Mouse (Mus musculus) heart, embryonic 15.5 days (tissue): Measurements from ENCODE around the gene Setmar. TPM values are rescaled to one million over a fixed set of nuclear protein-coding genes. Genes with fewer than 3 reads are reported as not detected.
A peak's percentile ranks its signal among the peaks of the same experiment; 100 is the strongest.

Experiments
- ATAC-seq: fragments of 200-750 bp; cut with Nextera tagmentation; replicated peaks from 2 replicates; pipeline ENCODE4 v1.8.0; 2017; ENCODE audit warnings: low read depth, moderate TSS enrichment; ENCODE audit not compliant: insufficient number of reproducible peaks, insufficient read depth, low FRiP score
- H3K27ac ChIP-seq: fragments of 300-500 bp; sonication (generic); 2 replicates; pipeline ENCODE4 v1.5.1; 2015; ENCODE audit warnings: mild to moderate bottlenecking, inconsistent platforms
- H3K27me3 ChIP-seq: fragments of 300-500 bp; sonication (generic); 2 replicates; pipeline ENCODE4 v1.6.1; 2015; ENCODE audit warnings: inconsistent platforms
- H3K36me3 ChIP-seq: fragments of 300-500 bp; sonication (generic); 2 replicates; pipeline ENCODE4 v1.6.1; 2015; ENCODE audit warnings: mild to moderate bottlenecking, inconsistent platforms
- H3K4me1 ChIP-seq: fragments of 300-500 bp; sonication (generic); replicated peaks from 2 replicates; pipeline ENCODE4 v1.6.1; 2015; ENCODE audit warnings: inconsistent platforms
- H3K4me2 ChIP-seq: fragments of 300-500 bp; sonication (generic); 2 replicates; pipeline ENCODE4 v1.6.1; 2015; ENCODE audit warnings: inconsistent platforms, mild to moderate bottlenecking, moderate library complexity
- H3K4me3 ChIP-seq: fragments of 300-500 bp; sonication (generic); 2 replicates; pipeline ENCODE4 v1.5.1; 2015; ENCODE audit warnings: mild to moderate bottlenecking, inconsistent platforms
- H3K9ac ChIP-seq: fragments of 300-500 bp; sonication (generic); 2 replicates; pipeline ENCODE4 v1.6.1; 2015; ENCODE audit warnings: mild to moderate bottlenecking, inconsistent platforms
- H3K9me3 ChIP-seq: fragments of 300-500 bp; sonication (generic); replicated peaks from 2 replicates; pipeline ENCODE4 v1.6.1; 2016; ENCODE audit warnings: inconsistent platforms
- WGBS: fragments of 180-500 bp; shearing (Covaris S2); methylation state at CpG from one replicate; pipeline ENCODE4 v1.1.7; 2015; ENCODE audit warnings: mixed read lengths; 5-methylcytosine and 5-hydroxymethylcytosine counted together
- polyA plus RNA-seq: library from polyadenylated mRNA; unstranded; fragments of >200 nt; fragmentation: Nextera tagmentation; extraction: Ambion mirVana; gene quantifications from 2 replicates; pipeline ENCODE4 v1.2.1, GENCODE M21; 2015

Setmar gene
- polyA plus RNA-seq, 1 experiment from 2014 or later, result 4.8 TPM

GRCm38 (mm10) chr6:108075857-108076256, 11.0 kb downstream of the Setmar start:
- H3K36me3 ChIP-seq, result peaks cover 12% of the 10 kb centered on the region; the same call in 1 of the 2 replicates
- no peak overlapping the region for H3K9ac ChIP-seq
- no peak overlapping the region for H3K4me3 ChIP-seq
- H3K9me3 ChIP-seq, result no peaks in the 10 kb centered on the region
- no peak overlapping the region for H3K4me2 ChIP-seq
- no peaks in the 10 kb centered on the region for H3K4me1 ChIP-seq
- WGBS, result 91% methylated on average over 7 of the region's 7 CpGs
- no peak for ATAC-seq
- H3K27me3 ChIP-seq, result no peaks in the 10 kb centered on the region
- no peak overlapping the region for H3K27ac ChIP-seq

GRCm38 (mm10) chr6:108091296-108091695, 26.5 kb downstream of the Setmar start:
- WGBS, result 59% methylated on average over 1 of the region's 1 CpGs

GRCm38 (mm10) chr6:108092646-108093045, 27.8 kb downstream of the Setmar start:
- Histone ChIP-seq H3K9ac (no peak overlapping the region), H3K4me3 (no peak overlapping the region), H3K4me1 (no peaks in the 10 kb centered on the region), H3K36me3 (no peaks in the 10 kb centered on the region), H3K27ac (no peak overlapping the region), H3K4me2 (no peak overlapping the region), H3K9me3 (no peaks in the 10 kb centered on the region), H3K27me3 (no peaks in the 10 kb centered on the region)
- no peak for ATAC-seq
- WGBS, result 77% methylated on average over 3 of the region's 3 CpGs

More at GRCm38 (mm10) chr6:108091296-108091695, 26.5 kb downstream of the Setmar start:
- no peak for ATAC-seq
- Histone ChIP-seq H3K27me3 (no peaks in the 10 kb centered on the region), H3K27ac (no peak overlapping the region), H3K4me3 (no peak overlapping the region), H3K4me2 (no peak overlapping the region), H3K4me1 (no peaks in the 10 kb centered on the region), H3K9ac (no peak overlapping the region), H3K36me3 (no peaks in the 10 kb centered on the region), H3K9me3 (no peaks in the 10 kb centered on the region)

- no peaks in the 10 kb centered on the region for H3K9me3 ChIP-seq
- no peaks in the 10 kb centered on the region for H3K36me3 ChIP-seq
- ATAC-seq, result no peak
- no peak overlapping the region for H3K4me2 ChIP-seq
- 0 out of 2 replicates have a peak, but pooled peaks cover under 1% of the 10 kb centered on the region for H3K4me1 ChIP-seq
- H3K9ac ChIP-seq, result no peak overlapping the region
- WGBS, result 81% methylated on average over 3 of the region's 3 CpGs
- no peak overlapping the region for H3K4me3 ChIP-seq
- H3K27ac ChIP-seq, result no peak overlapping the region
- H3K27me3 ChIP-seq, result no peaks in the 10 kb centered on the region
Measured at GRCm38 (mm10) chr6:108093449-108093848, 28.6 kb downstream of the Setmar start.

- H3K4me3 ChIP-seq, result no peak overlapping the region
- 82% methylated on average over 5 of the region's 5 CpGs for WGBS
- no peak for ATAC-seq
Measured at GRCm38 (mm10) chr6:108095445-108095844, 30.6 kb downstream of the Setmar start.

GRCm38 (mm10) chr6:108098171-108098845, 33.5 kb downstream of the Setmar start:
- 16% methylated on average over 9 of the region's 9 CpGs for WGBS
- Histone ChIP-seq H3K4me2 (peak overlapping the region; percentile 22; the same call in 1 of the 2 replicates), H3K4me1 (peaks cover 20% of the 10 kb centered on the region), H3K27ac (no peak overlapping the region), H3K36me3 (no peaks in the 10 kb centered on the region), H3K27me3 (no peaks in the 10 kb centered on the region), H3K4me3 (no peak overlapping the region), H3K9ac (no peak overlapping the region), H3K9me3 (no peaks in the 10 kb centered on the region)
- ATAC-seq, result no peak

More at GRCm38 (mm10) chr6:108095445-108095844, 30.6 kb downstream of the Setmar start:
- Histone ChIP-seq H3K36me3 (no peaks in the 10 kb centered on the region), H3K27ac (no peak overlapping the region), H3K4me2 (no peak overlapping the region), H3K4me1 (peaks cover 4% of the 10 kb centered on the region; the same call in 1 of the 2 replicates), H3K9me3 (no peaks in the 10 kb centered on the region), H3K9ac (no peak overlapping the region), H3K27me3 (no peaks in the 10 kb centered on the region)

- Histone ChIP-seq H3K36me3 (no peaks in the 10 kb centered on the region), H3K4me3 (no peak overlapping the region), H3K27ac (no peak overlapping the region), H3K27me3 (no peaks in the 10 kb centered on the region), H3K9ac (no peak overlapping the region), H3K9me3 (no peaks in the 10 kb centered on the region), H3K4me2 (peak overlapping the region; percentile 22; the same call in 1 of the 2 replicates), H3K4me1 (peaks cover 24% of the 10 kb centered on the region)
- no peak for ATAC-seq
- 73% methylated on average over 3 of the region's 3 CpGs for WGBS
Measured at GRCm38 (mm10) chr6:108098846-108099217, 34.0 kb downstream of the Setmar start.

- Histone ChIP-seq H3K9ac (no peak overlapping the region), H3K27ac (peak overlapping the region; percentile 59), H3K4me1 (peaks cover 28% of the 10 kb centered on the region), H3K9me3 (no peaks in the 10 kb centered on the region), H3K27me3 (no peaks in the 10 kb centered on the region), H3K4me3 (no peak overlapping the region), H3K4me2 (no peak overlapping the region), H3K36me3 (no peaks in the 10 kb centered on the region)
- ATAC-seq, result peak; percentile 62; the same call in 1 of the 2 replicates
- 66% methylated on average over 10 of the region's 10 CpGs for WGBS
Measured at GRCm38 (mm10) chr6:108101936-108102830, 37.3 kb downstream of the Setmar start.

GRCm38 (mm10) chr6:108107376-108107775, 42.5 kb downstream of the Setmar start:
- no peaks in the 10 kb centered on the region for H3K27me3 ChIP-seq
- H3K27ac ChIP-seq, result no peak overlapping the region
- no peak overlapping the region for H3K4me2 ChIP-seq
- peaks cover 44% of the 10 kb centered on the region for H3K4me1 ChIP-seq
- no peaks in the 10 kb centered on the region for H3K9me3 ChIP-seq
- no peaks in the 10 kb centered on the region for H3K36me3 ChIP-seq
- H3K9ac ChIP-seq, result no peak overlapping the region
- no peak overlapping the region for H3K4me3 ChIP-seq
- no peak for ATAC-seq

- no peak overlapping the region for H3K4me3 ChIP-seq
- H3K4me2 ChIP-seq, result no peak overlapping the region
- ATAC-seq, result no peak
- H3K36me3 ChIP-seq, result no peaks in the 10 kb centered on the region
- H3K9me3 ChIP-seq, result no peaks in the 10 kb centered on the region
- H3K4me1 ChIP-seq, result peaks cover 29% of the 10 kb centered on the region
- peak overlapping the region; percentile 57 for H3K27ac ChIP-seq
- H3K27me3 ChIP-seq, result no peaks in the 10 kb centered on the region
- WGBS, result 34% methylated on average over 4 of the region's 4 CpGs
- H3K9ac ChIP-seq, result no peak overlapping the region
Measured at GRCm38 (mm10) chr6:108110336-108110735, 45.5 kb downstream of the Setmar start.

GRCm38 (mm10) chr6:108111693-108112092, 46.8 kb downstream of the Setmar start:
- Histone ChIP-seq H3K27me3 (no peaks in the 10 kb centered on the region), H3K4me1 (peaks cover 29% of the 10 kb centered on the region), H3K4me2 (peak overlapping the region; percentile 2; the same call in 1 of the 2 replicates), H3K27ac (peak overlapping the region; percentile 57), H3K36me3 (no peaks in the 10 kb centered on the region), H3K9me3 (no peaks in the 10 kb centered on the region), H3K9ac (no peak overlapping the region), H3K4me3 (no peak overlapping the region)
- no peak; the same call in 1 of the 2 replicates for ATAC-seq
